Mouse (Mus musculus) intestine, postnatal 0 days (tissue): ENCODE data around the gene Krtap2-4. TPM values are rescaled to one million over a fixed set of nuclear protein-coding genes. Genes with fewer than 3 reads are reported as not detected.
"Not testable (repeated sequence)": the region's sequence is repeated elsewhere in the genome, so short reads cannot be mapped to it uniquely, and the experiment has no call there.

Experiments
- ATAC-seq: fragments of 200-750 bp; cut with Nextera tagmentation; 2 replicates; pipeline ENCODE4 v1.8.0; 2017; ENCODE audit warnings: mild to moderate bottlenecking, moderate TSS enrichment, moderate library complexity
- H3K27ac ChIP-seq: fragments of 300-500 bp; sonication (generic); 2 replicates; pipeline ENCODE4 v1.5.1; 2014; ENCODE audit warnings: mild to moderate bottlenecking, low read depth, low read length, moderate library complexity
- H3K27me3 ChIP-seq: fragments of 300-500 bp; sonication (generic); replicated peaks from 2 replicates; pipeline ENCODE4 v1.6.1; 2014; ENCODE audit warnings: low read length, mixed read lengths; ENCODE audit not compliant: control insufficient read depth, insufficient read depth
- H3K36me3 ChIP-seq: fragments of 300-500 bp; sonication (generic); 2 replicates; pipeline ENCODE4 v1.6.1; 2014; ENCODE audit warnings: mild to moderate bottlenecking, moderate library complexity; ENCODE audit not compliant: control insufficient read depth, insufficient read depth
- H3K4me1 ChIP-seq: fragments of 300-500 bp; sonication (generic); replicated peaks from 2 replicates; pipeline ENCODE4 v1.6.1; 2014; ENCODE audit warnings: antibody characterized with exemption, low read length, mixed read lengths; ENCODE audit not compliant: control insufficient read depth, insufficient read depth
- H3K4me2 ChIP-seq: fragments of 300-500 bp; sonication (generic); replicated peaks from 2 replicates; pipeline ENCODE4 v1.6.1; 2014; ENCODE audit warnings: low read depth, mild to moderate bottlenecking, moderate library complexity
- H3K4me3 ChIP-seq: fragments of 300-500 bp; sonication (generic); 2 replicates; pipeline ENCODE4 v1.5.1; 2014; ENCODE audit warnings: low read depth, low read length
- H3K9ac ChIP-seq: fragments of 300-500 bp; sonication (generic); 2 replicates; pipeline ENCODE4 v1.6.1; 2014; ENCODE audit warnings: mild to moderate bottlenecking, low read depth, low read length
- H3K9me3 ChIP-seq: fragments of 300-500 bp; sonication (generic); 2 replicates; pipeline ENCODE4 v1.6.1; 2016; ENCODE audit warnings: mixed run types; ENCODE audit not compliant: control insufficient read depth
- CTCF ChIP-seq: sonication (generic); IDR thresholded peaks from 2 replicates; pipeline ENCODE4 v1.5.1; 2016; ENCODE audit warnings: low read depth, mild to moderate bottlenecking, control low read depth, antibody characterized with exemption, moderate library complexity
- WGBS: fragments of 180-500 bp; shearing (Covaris S2); extraction: QIAGEN DNeasy Blood & Tissue Kit; methylation state at CpG from one replicate; pipeline ENCODE4 v1.1.7; 2014; 5-methylcytosine and 5-hydroxymethylcytosine counted together
- polyA plus RNA-seq: library from polyadenylated mRNA; unstranded; fragments of >200 nt; fragmentation: Nextera tagmentation; extraction: Ambion mirVana; gene quantifications from 2 replicates; pipeline ENCODE4 v1.2.1, GENCODE M21; 2015

The Krtap2-4 gene
- polyA plus RNA-seq, 1 experiment from 2014 or later: not detected

GRCm38 (mm10) chr11:99630890-99631289, 16.2 kb upstream of the Krtap2-4 start:
- TF ChIP-seq CTCF: no peak
- H3K27me3 ChIP-seq: no peaks in the 10 kb centered on the region
- no peaks in the 10 kb centered on the region for H3K36me3 ChIP-seq
- H3K9ac ChIP-seq: no peak overlapping the region
- no peak overlapping the region for H3K27ac ChIP-seq
- no peaks in the 10 kb centered on the region for H3K4me1 ChIP-seq
- H3K4me3 ChIP-seq: no peak overlapping the region
- 37% methylated on average over 3 of the region's 3 CpGs for WGBS
- no peak overlapping the region for H3K4me2 ChIP-seq
- ATAC-seq: no peak
- H3K9me3 ChIP-seq: no peaks in the 10 kb centered on the region

- no peak for TF ChIP-seq CTCF
- H3K9me3 ChIP-seq: no peaks in the 10 kb centered on the region
- no peak for ATAC-seq
Measured at GRCm38 (mm10) chr11:99628138-99628537, 13.5 kb upstream of the Krtap2-4 start, which contains the start of gene Krtap4-1. TSS of gene Krtap4-1 (minus strand) at chr11:99628238.

DNA sequence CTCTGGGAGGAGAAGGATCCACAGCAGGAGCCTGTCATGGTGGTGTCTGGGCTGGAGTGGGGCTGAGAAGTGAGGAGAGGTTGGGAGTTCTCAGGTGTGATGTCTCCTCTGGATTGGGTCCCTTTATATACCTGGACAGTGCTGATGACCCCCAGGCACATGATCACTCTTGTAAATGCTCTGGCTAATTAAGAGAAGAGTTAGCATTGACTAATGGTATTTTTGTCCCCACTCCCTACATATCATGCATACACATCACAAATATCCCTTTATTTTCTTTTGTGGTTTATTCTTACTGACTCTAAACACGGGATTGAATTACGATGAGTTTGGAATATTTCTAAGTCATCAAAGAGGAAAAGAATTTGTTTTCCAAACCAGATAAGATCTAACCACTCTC, 5.7 kb upstream of the Krtap2-4 start, which contains the start of gene Gm11562:
TSS of gene Gm11562 (minus strand) at position 101 of the 400 bp plus-strand sequence.
- WGBS: 81% methylated on average over 2 of the region's 2 CpGs
- H3K4me3 ChIP-seq: no peak within 1 kb of the TSS
- TF ChIP-seq CTCF: no peak
- no peaks in the 10 kb centered on the region for H3K9me3 ChIP-seq
- ATAC-seq: no peak
- H3K9ac ChIP-seq: no peak within 1 kb of the TSS
- H3K27me3 ChIP-seq: no peaks in the 10 kb centered on the region
- no peaks in the 10 kb centered on the region for H3K4me1 ChIP-seq
- H3K27ac ChIP-seq: no peak within 1 kb of the TSS
- no peaks in the 10 kb centered on the region for H3K36me3 ChIP-seq
- no peak within 1 kb of the TSS for H3K4me2 ChIP-seq

More at GRCm38 (mm10) chr11:99628138-99628537, 13.5 kb upstream of the Krtap2-4 start, which contains the start of gene Krtap4-1:
- Histone ChIP-seq H3K9ac (no peak within 1 kb of the TSS), H3K4me3 (no peak within 1 kb of the TSS), H3K4me1 (no peaks in the 10 kb centered on the region), H3K27me3 (no peaks in the 10 kb centered on the region), H3K4me2 (no peak within 1 kb of the TSS), H3K36me3 (no peaks in the 10 kb centered on the region), H3K27ac (no peak within 1 kb of the TSS)
- WGBS: 81% methylated on average over 4 of the region's 4 CpGs

GRCm38 (mm10) chr11:99610089-99610488, 4.6 kb downstream of the Krtap2-4 start, which contains the start of gene Gm11937:
TSS of gene Gm11937 (minus strand) at chr11:99610189.
- H3K4me3 ChIP-seq, ATAC-seq, H3K4me2 ChIP-seq, H3K9ac ChIP-seq, H3K36me3 ChIP-seq, H3K4me1 ChIP-seq, H3K27me3 ChIP-seq, H3K9me3 ChIP-seq, H3K27ac ChIP-seq: not testable (repeated sequence)
- WGBS: 39% methylated on average over 1 of the region's 2 CpGs

DNA sequence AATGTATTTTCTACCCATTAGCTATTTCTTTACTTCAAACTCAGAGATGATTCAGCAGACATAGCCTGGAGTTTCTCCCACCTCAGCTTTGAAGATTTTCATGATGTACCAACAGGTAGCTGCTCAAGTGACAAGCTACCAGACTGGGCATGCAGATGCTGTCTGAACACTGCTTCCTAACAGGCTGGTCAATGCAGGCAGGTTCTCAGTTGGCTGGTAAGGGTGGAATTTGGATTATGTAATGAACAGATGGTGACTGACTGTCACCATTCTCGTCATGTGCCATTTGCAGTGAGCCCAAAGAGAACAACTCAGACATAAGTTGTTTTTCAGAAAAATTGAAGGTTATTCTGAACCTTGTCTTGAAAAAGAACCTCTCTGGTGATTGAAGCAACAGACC, 5.5 kb downstream of the Krtap2-4 start:
- H3K4me1 ChIP-seq: no peaks in the 10 kb centered on the region
- H3K36me3 ChIP-seq: no peaks in the 10 kb centered on the region
- no peak for TF ChIP-seq CTCF
- no peaks in the 10 kb centered on the region for H3K9me3 ChIP-seq
- H3K9ac ChIP-seq: no peak overlapping the region
- no peak for ATAC-seq
- H3K27me3 ChIP-seq: no peaks in the 10 kb centered on the region
- H3K4me3 ChIP-seq: no peak overlapping the region
- no peak overlapping the region for H3K27ac ChIP-seq
- no peak overlapping the region for H3K4me2 ChIP-seq
- 71% methylated on average over 1 of the region's 1 CpGs for WGBS

- ATAC-seq, H3K27ac ChIP-seq, H3K4me3 ChIP-seq, H3K4me2 ChIP-seq, H3K9ac ChIP-seq, H3K9me3 ChIP-seq, H3K36me3 ChIP-seq, H3K27me3 ChIP-seq, H3K4me1 ChIP-seq: not testable (repeated sequence)
- WGBS: 46% methylated on average over 1 of the region's 1 CpGs
Measured at GRCm38 (mm10) chr11:99603208-99603607, 11.4 kb downstream of the Krtap2-4 start, which contains the start of gene Gm11938. TSS of gene Gm11938 (minus strand) at chr11:99603308.

DNA sequence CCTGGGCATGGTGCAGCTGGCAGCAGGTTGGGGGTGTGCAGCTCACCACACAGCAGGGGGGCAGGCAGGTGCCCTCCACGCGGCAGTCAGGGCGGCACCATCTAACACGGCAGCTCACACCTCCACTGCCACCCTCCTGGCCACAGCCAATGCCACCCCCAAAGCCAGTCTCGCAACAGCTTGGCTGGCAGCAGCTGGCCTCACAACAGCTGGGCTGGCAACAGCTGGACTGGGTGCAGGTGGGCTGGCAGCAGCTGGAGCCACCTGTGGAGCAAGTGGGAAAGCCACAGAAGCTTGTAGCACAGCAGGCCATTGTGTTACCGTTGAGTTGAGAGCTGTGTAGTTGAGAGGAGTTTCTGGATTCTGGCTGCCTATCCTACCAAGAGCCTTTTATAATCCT, 16.9 kb downstream of the Krtap2-4 start, which contains the start of gene Krtap9-3:
TSS of gene Krtap9-3 (minus strand) at position 364 of the 400 bp plus-strand sequence.
- 84% methylated on average over 6 of the region's 6 CpGs for WGBS
- H3K4me1 ChIP-seq, H3K36me3 ChIP-seq, H3K4me3 ChIP-seq, ATAC-seq, H3K9me3 ChIP-seq, H3K27ac ChIP-seq, H3K4me2 ChIP-seq, H3K27me3 ChIP-seq, H3K9ac ChIP-seq: not testable (repeated sequence)
